Mouse (Mus musculus): ENCODE measurements at regions not wholly inside any gene's neighbourhood (a gene's known extent, or its start where the extent isn't known, plus 50 kb on each side); places are given as distances from the start of the nearest gene placed in this dataset.

DNA sequence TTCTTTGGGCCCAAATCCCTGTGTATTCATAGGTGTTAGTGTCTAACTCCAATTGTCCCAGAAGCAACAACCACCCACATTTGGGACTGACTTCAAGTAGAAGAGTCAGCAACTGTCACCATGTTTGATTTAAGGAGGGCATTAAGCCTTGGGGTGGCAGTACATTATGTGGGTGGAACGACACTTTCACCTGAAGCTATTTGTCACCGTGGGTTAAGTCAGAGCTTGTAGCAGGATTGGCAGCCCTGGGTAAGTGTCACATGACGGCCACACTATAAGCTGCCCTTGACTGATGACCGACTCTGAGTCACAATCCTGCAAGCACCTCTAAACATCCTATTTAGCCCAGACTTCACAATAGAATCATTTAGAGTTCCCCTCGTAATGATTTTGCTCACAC, 236.7 kb upstream of the A1bg start:
- no peak for DNase-seq (ENCODE audit: low read depth, low spot score)

DNA sequence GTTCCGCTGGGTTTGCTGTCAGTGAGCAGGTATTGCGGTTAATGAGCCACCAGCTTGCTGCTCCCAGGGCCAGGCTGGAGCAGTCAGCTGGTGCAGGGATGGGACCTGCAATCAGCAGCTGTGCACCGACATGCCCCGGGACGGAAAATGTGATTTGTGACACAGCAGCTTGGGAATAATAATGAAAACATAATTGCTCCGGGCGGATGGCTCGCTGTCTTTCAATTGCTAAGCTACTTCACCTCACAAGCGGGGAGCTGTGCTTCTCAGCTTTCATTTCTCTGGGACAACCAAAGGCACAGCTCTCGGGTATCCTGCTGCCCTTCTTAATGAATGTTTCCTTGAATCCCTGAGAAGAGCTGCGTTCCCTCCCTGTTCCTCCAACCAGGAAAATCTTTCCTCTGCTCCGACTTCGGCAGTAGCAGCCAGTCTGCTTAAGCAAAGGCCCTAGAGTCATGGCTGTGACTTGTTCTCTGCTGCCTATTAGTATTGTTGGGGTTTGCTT, 235.3 kb upstream of the A1bg start:
- DNase-seq (ENCODE audit: low read depth, low spot score), result peak; percentile 61

DNA sequence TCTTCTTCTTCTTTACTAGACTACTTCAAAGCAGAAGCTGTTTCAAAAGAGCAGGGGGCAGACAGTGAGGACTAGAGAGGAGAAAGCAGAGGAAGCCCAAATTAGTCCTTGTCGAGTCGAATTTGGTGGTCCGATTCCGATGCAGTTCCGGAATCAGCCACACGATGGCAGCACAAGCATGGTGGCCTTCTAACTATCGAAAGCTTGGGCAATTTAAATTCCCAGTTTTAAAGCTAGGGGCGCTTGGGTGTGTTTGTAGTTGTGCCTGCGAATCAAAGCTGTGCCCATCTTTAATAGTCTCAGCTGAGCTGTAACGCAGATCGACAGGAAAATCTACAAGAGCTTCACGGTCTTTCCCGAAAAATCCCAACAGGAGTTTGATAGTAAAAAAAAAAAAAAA, 234.7 kb upstream of the A1bg start:
- peak; percentile 90 for DNase-seq (ENCODE audit: low read depth, low spot score)

DNA sequence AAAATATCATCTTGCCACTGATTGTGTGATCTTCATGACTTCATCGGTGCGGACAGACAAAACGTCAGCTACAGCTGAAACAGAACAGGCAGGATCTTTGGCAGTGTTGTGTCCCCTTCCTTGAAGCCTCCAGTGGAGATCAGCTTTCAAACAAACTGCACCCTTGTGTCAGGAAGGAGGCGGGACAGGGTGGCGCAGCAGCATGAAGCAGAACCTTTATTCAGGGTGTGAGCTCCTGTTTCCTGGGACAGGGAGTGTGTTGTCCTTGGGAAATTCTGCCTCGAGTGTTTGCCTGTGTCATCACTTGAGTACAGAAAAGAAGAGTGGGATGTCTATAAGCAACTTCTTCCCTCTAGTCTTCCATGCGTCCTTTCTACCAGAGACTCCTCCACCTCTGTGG, 232.7 kb upstream of the A1bg start:
- no peak for DNase-seq (ENCODE audit: low read depth, low spot score)

DNA sequence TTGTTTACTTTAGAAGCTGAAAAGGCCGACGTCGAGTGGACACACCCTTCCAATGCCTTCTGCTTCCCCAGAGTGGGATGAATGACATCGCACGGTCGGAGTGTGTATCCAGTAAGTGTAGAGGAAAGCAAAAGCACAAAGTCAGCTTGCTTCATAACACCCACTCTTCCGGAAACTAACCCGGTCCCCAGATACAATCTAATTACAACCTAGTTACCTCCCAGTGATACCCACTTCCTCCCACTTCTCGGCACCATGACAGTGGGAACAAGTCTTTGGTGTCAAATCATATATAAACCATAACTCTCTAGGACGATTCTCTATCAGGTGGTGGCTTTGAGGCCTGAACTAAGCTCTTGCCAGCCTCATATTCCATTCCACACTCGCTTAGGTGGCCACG, 231.4 kb upstream of the A1bg start:
- no peak for DNase-seq (ENCODE audit: low read depth, low spot score)

DNA sequence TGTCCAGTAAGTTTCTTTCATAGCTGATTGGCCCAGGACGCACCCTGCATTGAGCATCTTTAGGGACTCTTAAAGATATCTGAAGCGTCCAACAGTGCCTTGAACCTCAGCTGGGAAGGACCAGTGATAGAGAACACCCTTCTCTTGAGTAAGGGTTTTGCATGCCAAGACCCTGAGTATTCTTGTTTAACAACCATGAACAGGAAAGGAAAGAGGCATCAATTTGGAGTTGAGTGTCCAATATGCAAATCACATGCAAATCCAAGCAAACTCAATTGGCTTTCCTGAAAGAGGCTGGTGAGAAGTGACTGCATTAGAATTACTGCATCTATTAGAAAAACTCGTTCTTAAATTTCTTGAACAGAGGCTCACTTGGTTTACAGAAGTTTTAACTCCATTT, 220.0 kb upstream of the A1bg start:
- no peak for DNase-seq (ENCODE audit: low read depth, low spot score)

DNA sequence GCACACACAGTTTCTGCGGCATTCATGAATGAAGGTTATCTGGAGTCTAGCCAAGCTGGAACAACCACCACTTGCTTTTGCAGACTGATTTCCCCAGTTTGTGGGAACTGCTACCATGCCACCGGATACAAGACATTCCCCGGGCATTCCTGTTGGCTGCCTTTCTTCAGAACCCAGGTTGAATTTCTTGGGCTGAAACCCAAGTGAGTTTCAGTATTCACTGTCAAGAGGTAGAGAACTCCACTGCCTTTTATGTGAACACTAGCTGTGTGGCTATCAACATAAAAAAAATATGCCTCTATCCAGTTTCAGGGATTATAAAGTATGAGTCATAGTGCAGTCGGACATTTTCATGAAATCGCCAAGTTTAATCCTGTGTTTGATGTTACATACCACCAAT, 216.3 kb upstream of the A1bg start:
- no peak for DNase-seq (ENCODE audit: low read depth, low spot score)

DNA sequence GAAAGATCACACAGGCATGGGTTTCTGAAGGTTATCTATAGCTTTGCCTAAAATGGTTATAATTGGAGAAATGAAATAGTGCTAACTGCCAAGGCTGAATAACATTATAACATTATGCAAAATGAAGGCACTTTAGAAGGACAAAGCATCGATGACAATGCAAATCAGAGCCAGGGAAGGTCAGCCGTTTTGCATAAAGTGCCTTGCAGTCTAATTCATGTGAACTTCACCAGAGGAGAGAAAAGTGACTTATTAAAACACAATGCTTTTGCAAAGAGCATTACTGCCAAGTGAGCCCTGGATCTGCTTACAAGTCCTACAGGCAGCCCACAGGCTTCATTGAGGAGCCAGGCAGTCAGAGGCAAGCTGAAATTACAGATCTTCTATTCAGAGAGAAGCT, 214.0 kb upstream of the A1bg start:
- peak; percentile 5 for DNase-seq (ENCODE audit: low read depth, low spot score)

DNA sequence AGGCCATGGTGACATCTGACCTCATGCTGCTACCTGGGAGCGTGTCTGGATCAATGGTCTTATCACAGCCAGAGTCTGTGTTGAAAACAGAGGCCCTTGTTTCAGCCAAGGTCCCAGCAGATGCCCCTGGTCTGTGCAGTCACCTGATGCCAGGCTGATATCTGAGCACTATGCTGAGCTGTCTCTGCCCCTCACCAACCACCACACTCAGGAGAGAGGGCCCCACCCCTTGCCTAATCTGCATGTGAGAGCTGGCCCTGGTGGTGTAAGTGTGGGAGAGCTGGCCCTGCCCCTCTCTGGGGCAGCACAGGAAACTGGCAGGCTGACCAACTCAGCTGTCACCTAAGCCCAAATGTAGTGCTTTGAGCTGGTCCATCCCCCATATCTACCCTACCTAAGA, 210.5 kb upstream of the A1bg start:
- DNase-seq (ENCODE audit: low read depth, low spot score), result no peak

DNA sequence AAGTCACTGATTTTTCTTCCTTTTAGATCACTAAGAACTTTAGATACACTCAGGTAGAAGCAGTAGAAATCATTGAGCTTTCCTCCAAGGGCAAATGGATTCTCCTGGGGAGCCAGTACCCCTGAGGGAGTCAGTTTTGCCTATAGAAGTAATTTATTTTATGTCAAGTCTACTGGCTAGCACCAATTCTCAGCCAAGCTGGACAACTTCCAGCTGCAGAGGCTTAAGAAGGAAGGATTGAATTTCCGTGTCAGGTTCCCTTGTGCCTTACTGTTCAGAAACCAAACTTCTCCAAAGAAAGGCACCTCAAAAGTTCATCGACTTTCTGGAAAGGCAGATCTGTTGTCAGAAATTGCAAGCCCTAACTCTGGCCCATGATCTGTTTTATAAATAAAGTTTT, 205.2 kb upstream of the A1bg start:
- DNase-seq (ENCODE audit: low read depth, low spot score), result no peak

DNA sequence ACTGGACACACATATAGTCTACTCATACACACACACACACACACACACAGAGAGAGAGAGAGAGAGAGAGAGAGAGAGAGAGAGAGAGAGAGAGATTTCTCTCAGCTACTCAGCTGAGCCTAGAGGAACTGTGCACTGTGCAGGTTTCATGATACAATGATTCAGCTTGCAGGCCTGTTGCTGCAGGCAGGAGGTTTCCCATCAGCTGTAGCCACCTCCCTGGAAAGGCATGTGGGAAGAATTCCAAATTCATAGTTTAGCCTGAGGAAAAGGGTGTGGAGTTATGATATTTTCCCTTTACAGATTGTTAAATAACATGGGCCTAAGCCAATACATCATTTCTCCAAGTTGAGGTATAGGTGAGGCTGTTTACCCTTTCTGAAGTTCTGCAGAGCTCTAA, 204.3 kb upstream of the A1bg start:
- DNase-seq (ENCODE audit: low read depth, low spot score), result no peak

DNA sequence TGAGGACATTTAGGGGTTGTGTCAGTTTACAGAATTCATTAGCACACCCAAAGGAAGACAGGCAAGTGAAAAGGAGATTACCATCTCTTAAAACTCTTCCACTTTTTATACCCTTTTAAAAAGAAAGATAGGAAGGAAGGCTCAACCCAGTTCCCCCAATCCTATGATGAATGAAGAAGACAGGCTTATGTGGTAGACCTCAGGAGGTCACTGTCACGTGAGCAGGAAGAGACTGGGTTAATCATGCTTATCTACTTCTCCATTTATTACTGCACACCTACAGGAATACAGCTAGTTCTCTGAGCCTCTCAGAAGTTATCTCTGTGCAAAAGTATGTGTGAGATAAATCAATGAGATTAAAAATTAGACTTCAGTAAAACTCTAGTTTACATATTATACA, 194.1 kb upstream of the A1bg start:
- DNase-seq (ENCODE audit: low read depth, low spot score), result no peak

DNA sequence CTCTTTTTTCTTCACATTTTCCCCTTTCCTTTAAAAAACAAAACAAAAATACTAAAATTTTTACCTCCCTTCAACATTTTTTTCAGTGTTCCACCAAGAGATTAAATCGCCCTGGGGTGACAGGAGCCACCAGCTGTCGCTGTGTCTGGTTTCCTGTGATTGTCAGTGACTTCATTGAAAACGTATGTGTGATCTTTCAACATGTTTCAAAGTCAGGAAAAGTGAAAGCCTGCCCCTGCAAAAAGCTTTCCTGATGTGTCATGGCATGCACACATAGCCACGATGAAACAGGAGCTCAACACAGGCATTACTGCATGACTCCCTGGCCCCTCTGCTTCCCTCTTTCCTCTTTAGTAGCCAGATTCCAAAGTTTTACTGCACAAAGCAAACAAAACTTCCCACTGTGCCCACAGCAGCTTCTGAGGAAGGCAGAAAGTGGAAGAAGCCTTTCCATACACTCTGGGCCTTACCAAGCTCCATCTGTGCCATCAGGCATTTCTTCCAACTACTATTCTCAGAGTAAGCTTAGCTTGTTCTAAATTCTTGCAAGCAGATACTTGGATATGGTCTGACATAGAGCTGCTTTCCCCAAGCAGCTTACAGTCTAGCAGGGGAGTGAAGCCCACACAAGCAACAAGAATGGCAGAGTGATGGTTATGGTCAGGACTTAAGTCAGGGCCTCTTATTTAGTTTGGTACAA, 186.8 kb upstream of the A1bg start:
- peak; percentile 23 for DNase-seq (ENCODE audit: low read depth, low spot score)

DNA sequence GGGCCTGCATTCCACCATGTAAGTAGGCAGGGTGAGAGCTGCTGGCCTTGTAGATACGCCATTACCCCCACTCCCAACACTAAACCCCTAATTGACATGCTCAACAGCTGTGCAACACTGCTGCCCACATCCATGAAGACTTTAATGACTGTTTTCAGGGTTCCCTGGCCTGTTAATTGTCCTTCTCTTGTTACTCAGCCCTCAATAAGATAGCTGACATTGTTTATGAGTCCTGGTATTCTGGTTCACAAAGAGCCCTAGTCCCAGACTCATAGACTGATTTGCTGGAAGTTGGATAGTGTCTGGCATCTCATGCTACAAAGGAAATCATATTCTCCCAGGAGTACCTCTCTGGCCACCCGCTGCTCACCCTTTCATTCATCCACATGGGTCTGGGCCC, 186.1 kb upstream of the A1bg start:
- DNase-seq (ENCODE audit: low read depth, low spot score), result peak; percentile 5

DNA sequence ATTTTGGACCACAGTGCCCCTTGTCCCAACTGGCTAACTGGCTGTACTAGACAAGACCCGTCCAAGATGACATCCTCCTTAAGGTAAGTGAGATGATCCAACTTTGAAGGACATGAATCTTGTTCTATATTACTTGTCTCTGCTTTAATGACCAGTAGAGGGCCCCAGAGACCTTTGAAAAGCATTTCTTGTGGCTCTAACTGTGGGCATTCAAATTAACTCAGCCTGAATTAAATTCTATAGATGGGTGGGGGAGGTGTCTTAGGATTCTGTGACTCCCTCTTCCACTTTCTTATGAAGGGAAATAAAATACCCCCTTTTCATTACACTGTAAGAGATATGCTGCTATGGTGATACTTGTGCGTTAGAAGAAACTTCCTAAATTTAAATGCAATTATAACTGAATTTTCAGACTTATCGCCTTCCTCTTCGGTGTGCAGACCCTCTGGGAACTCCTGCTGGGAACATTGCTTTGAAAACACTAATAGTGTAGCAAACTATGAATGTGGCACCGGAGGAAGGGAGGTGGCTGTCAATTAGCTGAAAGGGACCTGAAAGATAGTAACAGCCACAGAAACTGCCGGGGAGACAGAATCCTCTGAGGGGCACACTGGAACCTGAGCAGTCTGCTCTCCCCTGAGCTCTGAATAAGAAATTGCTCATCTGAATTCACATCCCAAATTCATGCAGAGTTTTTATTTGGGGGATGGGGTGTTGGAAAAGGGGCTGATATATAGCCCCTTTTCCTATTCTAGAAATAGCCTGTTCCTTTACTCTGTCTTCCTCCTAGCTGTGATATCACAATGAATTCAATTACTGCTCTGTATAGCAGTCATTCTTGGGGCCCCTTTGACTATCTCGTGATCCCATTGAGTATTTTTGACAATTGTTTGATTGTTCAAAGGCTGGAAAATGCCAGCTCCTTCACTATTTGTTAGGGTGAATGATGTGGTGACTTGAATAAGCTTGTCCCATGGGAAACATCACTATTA, 179.9 kb upstream of the A1bg start:
- peak; percentile 66 for DNase-seq (ENCODE audit: low read depth, low spot score)

DNA sequence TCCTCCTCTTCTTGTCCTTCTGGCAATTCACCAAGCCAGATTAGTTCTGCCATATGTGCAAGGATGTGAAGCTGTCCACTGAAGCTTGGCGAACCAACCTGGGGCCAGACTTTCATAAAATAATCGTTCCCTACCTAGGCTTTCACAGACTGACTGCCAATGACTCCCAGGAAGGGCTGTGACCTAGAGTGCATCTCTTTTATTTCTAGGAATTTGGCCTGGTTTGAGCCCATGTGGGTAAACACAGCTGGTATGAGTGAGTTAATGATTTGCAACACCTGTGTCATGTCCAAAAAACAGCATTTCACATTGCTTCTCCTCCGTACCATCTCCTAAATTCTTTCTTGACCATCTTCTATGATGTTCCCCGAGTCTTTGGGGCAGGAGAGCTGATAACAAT, 178.0 kb upstream of the A1bg start:
- no peak for DNase-seq (ENCODE audit: low read depth, low spot score)

DNA sequence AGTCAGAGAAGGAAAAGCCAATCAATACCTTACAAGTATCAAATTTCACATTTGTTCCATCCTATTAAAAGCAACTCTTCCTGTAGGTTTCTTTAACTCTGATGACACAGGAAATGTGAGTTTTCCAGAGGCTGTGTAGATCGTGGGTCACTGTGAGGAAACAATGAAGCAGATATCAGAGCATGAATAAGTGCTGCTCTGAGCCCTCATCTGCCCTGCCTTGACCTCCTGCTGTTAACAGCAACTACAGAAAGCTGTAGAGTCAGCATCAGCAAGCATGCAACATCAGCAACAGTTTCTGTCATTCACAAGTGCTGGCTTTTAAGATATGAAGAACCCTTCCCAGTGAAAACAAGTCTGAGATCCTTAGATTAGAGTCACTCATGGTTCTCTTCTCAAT, 176.2 kb upstream of the A1bg start:
- no peak for DNase-seq (ENCODE audit: low read depth, low spot score)

DNA sequence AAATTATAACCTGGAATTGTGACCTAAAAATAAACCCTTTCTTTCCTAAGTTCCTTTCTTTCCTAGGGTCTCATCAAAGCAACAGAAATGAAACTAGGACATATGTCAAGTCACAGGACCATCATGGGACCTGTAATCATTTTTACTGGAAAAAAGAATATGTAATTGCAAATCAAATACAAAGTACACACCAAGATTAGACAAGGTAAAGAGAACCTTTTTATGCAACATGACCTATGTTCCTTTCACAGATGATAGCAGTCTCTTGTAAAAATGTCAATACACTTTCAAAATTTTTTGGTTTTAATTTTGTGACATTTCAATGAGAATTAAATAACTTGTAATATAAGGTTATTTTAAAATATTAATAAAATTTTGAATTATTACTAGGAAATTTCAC, 175.7 kb upstream of the A1bg start:
- no peak for DNase-seq (ENCODE audit: low read depth, low spot score)

DNA sequence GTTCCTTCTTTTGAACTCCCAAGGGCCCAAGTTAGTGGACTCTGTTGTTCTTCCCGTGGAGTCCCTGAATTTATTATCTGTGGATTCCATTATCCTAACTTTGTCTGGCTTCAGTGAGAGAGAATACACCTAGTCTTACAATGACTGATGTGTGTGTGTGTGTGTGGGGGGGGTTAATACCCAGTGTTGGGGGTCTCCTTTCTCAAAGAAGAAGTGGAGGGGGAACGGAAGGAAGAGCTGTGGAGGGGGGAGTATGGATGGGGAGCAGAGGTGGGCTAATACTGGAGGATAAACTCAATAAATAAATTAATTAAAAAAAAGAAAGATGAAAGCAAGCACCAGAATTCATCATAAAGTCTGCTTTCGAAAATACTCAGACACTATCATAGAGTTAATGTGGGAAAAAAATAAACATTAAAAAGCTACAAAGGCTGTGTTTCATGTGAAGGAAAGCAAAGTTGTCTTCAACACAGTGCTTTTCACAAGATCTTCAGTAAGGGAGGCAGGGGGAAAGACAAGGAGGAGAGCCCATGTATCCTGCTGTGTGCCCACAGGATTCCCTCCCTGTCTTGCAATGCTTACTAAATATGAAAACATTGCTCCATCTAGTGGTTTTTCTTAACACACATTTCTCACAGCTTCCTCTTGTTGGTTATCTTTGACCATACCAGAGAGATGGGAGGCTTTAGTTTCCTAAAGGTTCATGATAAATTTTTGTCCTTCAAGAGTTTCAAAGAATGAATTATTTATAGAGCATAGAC, 173.4 kb upstream of the A1bg start:
- DNase-seq (ENCODE audit: low read depth, low spot score), result peak; percentile 68

DNA sequence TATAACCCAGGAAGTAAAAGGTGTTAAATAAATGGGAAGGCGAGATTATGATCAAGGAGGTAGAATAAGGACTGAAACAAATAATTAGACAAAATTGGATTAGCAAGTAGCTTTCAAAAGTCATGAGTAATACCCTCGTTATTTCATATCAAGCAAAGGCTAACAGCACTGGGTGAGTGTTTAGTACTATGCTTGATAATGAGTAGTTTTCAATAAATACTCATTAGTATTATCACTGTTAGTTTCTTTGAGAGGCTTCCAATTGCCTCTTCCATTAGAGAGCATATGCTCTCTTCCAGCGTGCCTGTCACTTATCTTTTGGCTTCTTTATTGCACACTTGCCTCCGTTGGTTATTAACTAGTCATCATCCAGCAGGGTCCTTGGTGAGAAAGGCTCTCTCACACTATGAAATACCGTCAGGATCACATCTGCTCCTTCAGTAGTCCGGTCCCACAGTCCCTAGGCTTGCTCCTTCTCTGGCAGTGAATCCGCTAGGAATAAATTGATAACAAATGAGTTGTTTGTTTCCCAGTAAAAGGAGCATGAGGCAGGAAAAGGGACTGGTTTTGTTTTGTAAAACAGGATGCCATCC, 132.3 kb upstream of the A1bg start:
- peak; percentile 1 for DNase-seq (ENCODE audit: low read depth, low spot score)

DNA sequence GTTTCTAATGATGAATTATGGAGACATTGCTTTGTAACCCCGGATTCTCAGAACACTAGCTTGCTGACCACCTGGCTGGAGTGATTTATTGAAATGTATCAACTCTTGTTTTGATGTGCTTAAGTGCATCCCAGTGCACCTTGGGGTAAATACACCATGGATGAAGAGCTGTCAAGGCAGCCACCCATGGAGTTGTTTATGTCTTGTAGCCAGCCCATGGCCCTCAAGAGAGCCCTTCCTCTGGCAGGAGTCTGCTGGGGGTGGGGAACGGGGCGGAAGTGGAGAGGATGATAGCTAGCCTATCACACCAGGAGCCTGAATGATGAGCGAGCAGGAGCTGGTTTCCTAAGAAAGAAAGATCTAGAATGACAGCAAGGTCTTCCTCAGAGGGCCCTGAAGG, 128.6 kb upstream of the A1bg start:
- no peak for DNase-seq (ENCODE audit: low read depth, low spot score)

DNA sequence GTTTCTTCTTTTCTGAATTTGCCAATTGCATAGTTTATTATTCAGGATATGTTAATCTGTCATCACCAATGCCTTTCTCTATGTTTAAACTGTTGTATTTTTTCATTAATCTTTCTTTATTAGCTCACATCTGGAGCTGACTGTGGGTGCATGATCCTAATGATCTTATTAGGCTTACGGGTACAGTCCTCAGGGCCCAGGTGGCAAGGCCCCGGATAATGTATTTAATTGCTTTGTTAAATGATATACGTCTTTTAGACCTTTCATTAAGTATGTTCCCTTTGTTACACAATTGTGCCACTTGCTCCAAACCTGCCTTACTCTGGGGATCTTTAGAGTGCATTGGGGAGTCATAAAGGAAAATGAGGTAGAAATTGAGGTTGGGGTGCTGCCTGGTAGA, 86.7 kb upstream of the A1bg start:
- DNase-seq (ENCODE audit: low read depth, low spot score), result no peak
